Mouse (Mus musculus): ENCODE data around the gene Vmn2r55. TPM values are rescaled to one million over a fixed set of nuclear protein-coding genes. Genes with fewer than 3 reads are reported as not detected.
"Not testable (repeated sequence)": the region's sequence is repeated elsewhere in the genome, so short reads cannot be mapped to it uniquely, and the experiment has no call there.

Gene Vmn2r55
- total RNA-seq (2015) (not detected in 2 replicates), total RNA-seq (2017) (not detected in 2 replicates)

- not testable (repeated sequence) for ATAC-seq (ENCODE audit: poor library complexity, severe bottlenecking)
Measured at GRCm38 (mm10) chr7:12684903-12685302, at the start of gene Vmn2r55. Gene Vmn2r55 (minus strand): TSS chr7:12685003.

DNA sequence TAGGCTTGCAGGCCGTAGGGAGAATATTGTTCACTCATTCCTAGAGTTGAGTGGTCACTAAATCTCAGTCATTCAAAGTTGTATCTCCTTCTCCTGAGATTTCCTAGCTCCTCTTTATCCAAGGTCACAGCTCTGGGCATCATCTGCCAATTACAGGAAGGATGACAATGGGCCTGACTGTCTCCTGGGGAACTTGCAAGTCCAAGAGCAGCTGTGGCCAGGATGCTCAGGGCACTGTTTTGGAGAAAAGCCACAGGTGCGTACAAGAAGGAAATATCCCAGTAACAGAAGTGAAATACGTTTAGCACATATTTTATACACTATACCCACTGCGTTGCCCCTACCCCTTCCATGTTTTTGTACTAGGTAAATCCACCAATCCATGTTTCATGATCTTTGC lies 44.6 kb downstream of the Vmn2r55 start, which contains the start of gene Vmn2r54:
Vmn2r54 (minus strand) TSS at position 101 of the 400 bp plus-strand sequence.
- ATAC-seq (ENCODE audit: poor library complexity, severe bottlenecking), result not testable (repeated sequence)

DNA sequence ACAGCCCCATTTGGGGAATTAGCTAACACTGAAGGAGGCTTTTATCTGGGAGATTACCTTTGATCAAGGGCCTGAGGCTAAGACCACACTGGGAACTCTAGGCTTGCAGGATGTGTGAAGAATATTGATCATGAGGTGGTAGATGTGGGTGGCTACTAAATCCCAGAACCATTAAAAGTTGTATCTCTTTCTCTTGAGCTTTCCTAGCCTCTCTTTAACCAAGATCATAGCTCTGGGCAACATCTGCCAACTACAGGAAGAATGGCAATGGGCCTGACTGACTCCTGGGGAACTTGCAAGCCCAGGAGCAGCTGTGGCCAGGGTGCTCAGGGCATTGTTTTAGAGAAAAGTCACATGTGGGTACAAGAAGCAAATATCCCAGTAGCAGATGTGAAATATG lies 76.1 kb downstream of the Vmn2r55 start, which contains the start of gene Vmn2r53:
Vmn2r53 (minus strand) TSS at position 101 of the 400 bp plus-strand sequence.
- no peak for ATAC-seq (ENCODE audit: poor library complexity, severe bottlenecking)

Other genes starting within 250 kb of the Vmn2r55 start
- gene Zfp606, start 206.7 kb downstream of the Vmn2r55 start, total RNA-seq (2015), result 5.1 and 5.9 TPM in 2 replicates
- 4.6 and 5.2 TPM in 2 replicates for gene Zfp606, start 206.7 kb downstream of the Vmn2r55 start, total RNA-seq (2017)
- not detected in 2 replicates for gene 2900092C05Rik, start 172.5 kb downstream of the Vmn2r55 start, total RNA-seq (2015)
- gene 2900092C05Rik, start 172.5 kb downstream of the Vmn2r55 start, total RNA-seq (2017), result not detected in 2 replicates
- 0.04 TPM in 1 of 2 replicates, not detected in the other for gene Vmn2r53, start 76.2 kb downstream of the Vmn2r55 start, total RNA-seq (2015)
- gene Vmn2r53, start 76.2 kb downstream of the Vmn2r55 start, total RNA-seq (2017), result not detected in 2 replicates
- not detected in 2 replicates for gene Vmn2r54, start 44.7 kb downstream of the Vmn2r55 start, total RNA-seq (2015)
- gene Vmn2r54, start 44.7 kb downstream of the Vmn2r55 start, total RNA-seq (2017), result not detected in 2 replicates
- gene Vmn2r56, start 50.0 kb upstream of the Vmn2r55 start, total RNA-seq (2015), result not detected in 2 replicates
- not detected in 2 replicates for gene Vmn2r56, start 50.0 kb upstream of the Vmn2r55 start, total RNA-seq (2017)
- gene Zscan18, start 118.6 kb upstream of the Vmn2r55 start, total RNA-seq (2015), result 0.27 TPM in 1 of 2 replicates, not detected in the other
- 0.04 and 0.12 TPM in 2 replicates for gene Zscan18, start 118.6 kb upstream of the Vmn2r55 start, total RNA-seq (2017)
- 5.8 and 6.5 TPM in 2 replicates for gene Zfp329, start 133.9 kb upstream of the Vmn2r55 start, total RNA-seq (2015)
- 8.6 and 9.3 TPM in 2 replicates for gene Zfp329, start 133.9 kb upstream of the Vmn2r55 start, total RNA-seq (2017)
- 24.6 and 25.9 TPM in 2 replicates for gene Zfp110, start 149.8 kb upstream of the Vmn2r55 start, total RNA-seq (2015)
- gene Zfp110, start 149.8 kb upstream of the Vmn2r55 start, total RNA-seq (2017), result 33.6 and 38.8 TPM in 2 replicates
- 3.5 and 4.8 TPM in 2 replicates for gene Zfp128, start 196.2 kb upstream of the Vmn2r55 start, total RNA-seq (2015)
- gene Zfp128, start 196.2 kb upstream of the Vmn2r55 start, total RNA-seq (2017), result 3.6 and 5.2 TPM in 2 replicates
- gene Zscan22, start 212.8 kb upstream of the Vmn2r55 start, total RNA-seq (2015), result 6.6 and 7.5 TPM in 2 replicates
- 3.1 and 3.3 TPM in 2 replicates for gene Zscan22, start 212.8 kb upstream of the Vmn2r55 start, total RNA-seq (2017)
- gene Rps5, start 237.3 kb upstream of the Vmn2r55 start, total RNA-seq (2015), result 1,879 and 1,910 TPM in 2 replicates
- gene Rps5, start 237.3 kb upstream of the Vmn2r55 start, total RNA-seq (2017), result 1,118 and 1,375 TPM in 2 replicates
- 0.07 and 0.14 TPM in 2 replicates for gene Rnf225, start 242.4 kb upstream of the Vmn2r55 start, total RNA-seq (2015)
- gene Rnf225, start 242.4 kb upstream of the Vmn2r55 start, total RNA-seq (2017), result 0.04 and 0.15 TPM in 2 replicates

All from megakaryocyte, adult 5-6 weeks (primary cell).